Mouse (Mus musculus) heart, postnatal 4 days (tissue): ENCODE measurements around the gene Clic4. TPM values are rescaled to one million over a fixed set of nuclear protein-coding genes. Genes with fewer than 3 reads are reported as not detected.
"Not testable (repeated sequence)": the region's sequence is repeated elsewhere in the genome, so short reads cannot be mapped to it uniquely, and the experiment has no call there.

ENCODE experiments used
- DNase-seq: peaks from one replicate; pipeline ENCODE4 v3.0.0; 2021
- total RNA-seq, 2 experiments: library from RNA; stranded (reverse); gene quantifications; 2 replicates each; pipeline ENCODE4 v1.2.3; 2021

Gene Clic4
- total RNA-seq, 2 experiments from 2014 or later = 313 to 318 TPM

DNA sequence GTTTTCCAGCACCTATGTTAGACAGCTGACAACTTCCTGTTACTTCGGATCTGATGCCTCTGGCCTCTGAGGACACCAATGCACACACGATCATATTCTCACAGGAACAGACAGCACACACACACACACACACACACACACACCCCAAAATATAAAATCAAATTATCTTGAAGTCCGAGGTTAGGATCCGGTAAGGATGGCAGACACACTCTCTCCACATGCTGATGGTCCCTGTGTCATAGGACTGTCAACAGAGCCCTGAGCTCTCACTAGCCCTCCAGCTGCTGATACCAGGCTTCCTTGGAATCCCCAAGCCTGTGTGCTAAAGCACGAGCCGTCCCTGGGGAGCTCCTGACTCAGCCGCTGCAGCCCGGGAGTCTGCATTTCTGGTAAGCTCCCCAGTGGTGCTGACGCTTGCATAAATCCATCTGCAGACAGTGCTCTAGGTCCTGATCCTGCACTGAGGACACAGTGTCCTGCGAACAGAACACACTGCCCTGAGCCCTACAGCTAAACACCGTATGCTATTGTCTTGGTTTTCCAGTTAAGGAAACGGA, 83.1 kb downstream of the Clic4 start:
- peak; percentile 38 for DNase-seq

DNA sequence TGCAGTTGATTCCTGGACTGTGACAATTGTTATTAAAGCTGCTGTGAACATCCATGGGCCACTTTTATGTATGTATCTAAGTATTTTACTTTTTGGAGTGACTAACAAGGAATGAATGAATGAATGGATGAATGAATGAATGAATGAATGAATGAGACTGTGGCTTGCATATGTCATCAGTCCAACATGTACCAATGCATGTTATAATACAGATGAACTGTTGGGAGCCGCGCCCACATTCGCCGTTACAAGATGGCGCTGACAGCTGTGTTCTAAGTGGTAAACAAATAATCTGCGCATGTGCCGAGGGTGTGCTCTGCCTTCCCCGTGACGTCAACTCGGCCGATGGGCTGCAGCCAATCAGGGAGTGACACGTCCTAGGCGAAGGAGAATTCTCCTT, 88.3 kb downstream of the Clic4 start:
- DNase-seq = not testable (repeated sequence)

DNA sequence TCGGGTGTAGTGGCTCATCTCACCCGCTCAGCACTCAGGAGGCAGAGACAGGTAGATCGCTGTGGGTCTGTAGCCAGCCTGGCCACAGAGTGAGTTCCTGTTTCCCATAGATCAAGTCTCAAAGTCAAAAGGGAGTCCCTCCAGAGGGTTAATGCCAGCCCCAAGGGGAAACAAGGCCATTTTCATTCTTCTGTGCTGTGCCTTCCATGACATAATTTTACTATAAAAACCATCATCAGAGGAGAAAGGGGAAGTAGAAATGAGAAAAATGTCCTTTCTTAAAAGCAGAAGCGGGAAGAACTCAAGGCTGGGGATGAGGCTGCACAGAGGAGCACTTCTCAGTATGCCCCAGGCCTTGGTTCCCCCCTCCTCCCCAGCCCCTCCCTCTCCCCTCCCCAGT, 90.8 kb downstream of the Clic4 start:
- DNase-seq = no peak

DNA sequence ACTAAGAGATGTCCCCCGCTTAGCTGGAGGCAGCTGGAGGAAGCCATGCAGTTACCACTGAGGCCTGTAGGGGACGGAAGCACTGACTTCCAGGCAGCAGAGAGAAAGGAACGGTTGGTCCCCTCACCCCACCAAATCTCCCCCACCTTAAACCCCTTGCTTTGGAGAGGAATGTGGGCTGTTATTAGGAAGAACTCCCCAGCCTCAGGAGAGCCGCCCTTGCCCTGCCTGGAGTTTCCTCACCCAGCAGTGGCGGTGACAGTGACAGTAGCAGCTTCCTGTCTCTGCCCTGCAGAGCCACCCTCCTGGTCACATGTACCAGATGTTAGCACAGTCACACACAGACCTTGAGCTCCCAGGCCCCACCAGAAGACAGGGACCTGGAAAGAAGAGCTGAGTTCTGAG, 93.5 kb downstream of the Clic4 start:
- DNase-seq = peak; percentile 69

DNA sequence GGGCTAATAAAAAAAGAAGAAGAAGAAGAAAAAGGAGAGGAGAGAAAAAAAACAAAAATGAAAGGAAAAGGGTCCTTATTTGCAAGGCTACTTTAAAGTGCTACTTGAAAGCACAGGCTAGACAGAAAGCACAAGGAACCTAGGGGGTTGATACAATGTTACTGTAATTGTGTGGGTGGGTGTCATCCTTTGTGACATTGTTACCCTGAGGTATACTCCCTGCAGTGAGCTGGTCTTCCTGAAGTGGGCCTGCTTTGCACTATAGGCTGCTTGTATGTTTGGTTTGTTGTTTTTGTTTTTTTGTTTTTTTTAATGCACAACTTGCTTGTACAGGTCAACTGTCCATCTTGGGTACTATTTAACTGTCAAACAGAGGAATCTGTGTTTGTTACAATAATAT, 95.0 kb downstream of the Clic4 start:
- DNase-seq = no peak

DNA sequence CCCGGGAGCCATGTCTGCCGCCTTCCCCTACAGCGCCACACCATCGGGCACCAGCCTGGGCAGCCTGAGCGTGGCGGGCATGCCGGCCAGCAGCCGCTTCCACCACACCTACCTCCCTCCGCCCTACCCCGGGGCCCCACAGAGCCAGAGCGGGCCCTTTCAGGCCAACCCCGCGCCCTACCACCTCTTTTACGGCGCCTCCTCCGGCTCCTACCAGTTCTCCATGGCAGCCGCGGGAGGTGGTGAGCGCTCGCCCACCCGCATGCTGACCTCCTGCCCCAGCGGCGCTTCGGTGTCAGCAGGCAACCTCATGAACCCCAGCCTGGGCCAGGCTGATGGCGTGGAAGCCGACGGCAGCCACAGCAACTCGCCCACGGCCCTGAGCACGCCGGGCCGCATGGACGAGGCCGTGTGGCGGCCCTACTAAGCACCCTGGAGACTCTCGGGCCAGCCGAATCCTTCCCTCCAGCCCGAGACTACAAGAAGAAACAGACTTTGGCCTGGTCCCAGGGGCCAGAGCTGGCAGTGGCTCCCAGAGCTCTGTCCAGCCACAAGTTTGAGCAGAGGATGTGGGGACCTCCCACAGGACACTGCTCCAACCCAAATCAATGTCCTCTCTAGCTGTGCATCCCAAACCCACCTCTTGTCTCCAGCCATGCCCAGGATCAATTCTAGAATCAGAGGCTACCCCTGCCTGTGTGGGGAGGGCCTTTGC, 97.1 kb downstream of the Clic4 start:
- peak; percentile 37 for DNase-seq

DNA sequence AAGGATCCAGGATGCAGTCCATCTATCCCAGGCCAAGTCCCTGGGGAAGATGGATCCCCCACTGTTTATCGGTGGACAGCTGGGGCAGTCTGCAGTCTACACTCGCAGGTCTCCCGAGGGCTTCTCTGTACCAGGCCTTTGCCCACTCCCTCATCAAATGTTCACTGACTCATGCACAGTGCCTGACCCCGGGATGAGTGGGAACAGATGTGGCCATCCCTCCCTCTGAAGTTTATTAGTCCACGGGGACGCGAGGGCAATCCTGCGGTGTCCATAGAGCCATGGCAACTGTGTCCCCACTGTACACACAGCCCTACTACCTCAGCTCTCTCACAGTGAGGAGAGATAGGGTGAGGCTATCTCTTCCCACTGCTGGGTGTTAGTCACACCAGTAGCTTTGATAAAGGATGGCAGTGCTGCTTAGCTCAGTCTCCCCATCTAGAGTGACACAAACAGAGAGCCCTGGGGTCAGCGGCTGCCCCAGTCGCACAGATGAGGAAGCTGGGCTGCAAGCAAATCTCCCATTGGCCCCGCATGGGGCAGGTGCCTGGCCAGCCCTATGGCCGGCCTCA, 101.2 kb downstream of the Clic4 start:
- no peak for DNase-seq

DNA sequence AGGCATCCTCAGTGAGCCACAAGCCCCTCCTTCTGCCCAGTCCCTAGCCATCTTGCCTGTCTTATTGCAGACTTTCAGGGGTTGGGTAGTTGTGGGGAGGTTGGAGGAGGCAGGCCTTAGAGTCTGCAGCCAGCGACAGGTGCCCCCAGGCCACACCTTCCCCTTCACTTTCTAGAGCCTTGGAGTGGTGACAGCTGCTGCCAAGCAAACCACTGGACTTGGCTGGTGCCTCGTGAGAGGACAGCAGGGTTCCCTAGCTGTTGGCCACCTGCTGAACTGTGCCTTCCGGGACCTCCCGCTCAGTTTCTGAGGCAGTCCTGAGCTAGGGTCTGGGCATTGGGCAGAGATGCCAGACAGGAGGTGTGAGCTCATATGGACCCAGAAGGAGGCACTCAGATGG, 103.1 kb downstream of the Clic4 start:
- no peak for DNase-seq

DNA sequence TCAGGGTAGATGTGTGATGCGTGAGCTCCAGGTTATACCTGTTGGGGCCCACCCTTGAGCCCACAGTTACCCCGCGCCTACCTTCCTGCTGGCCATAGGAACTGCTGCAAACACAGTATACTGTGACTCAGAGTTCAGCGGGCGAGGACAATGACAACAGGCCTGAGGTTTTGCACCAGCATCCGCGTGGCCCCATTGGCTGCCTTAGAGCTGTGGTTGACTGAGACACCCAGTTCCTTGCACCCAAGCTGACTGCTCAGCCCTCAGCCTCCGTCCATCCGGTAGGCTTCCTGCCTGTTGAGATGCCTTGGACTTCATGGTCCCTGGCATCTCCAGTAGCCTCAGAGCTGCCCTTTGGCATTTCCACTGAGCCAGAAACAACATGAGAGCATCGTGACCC, 103.5 kb downstream of the Clic4 start:
- DNase-seq = no peak

DNA sequence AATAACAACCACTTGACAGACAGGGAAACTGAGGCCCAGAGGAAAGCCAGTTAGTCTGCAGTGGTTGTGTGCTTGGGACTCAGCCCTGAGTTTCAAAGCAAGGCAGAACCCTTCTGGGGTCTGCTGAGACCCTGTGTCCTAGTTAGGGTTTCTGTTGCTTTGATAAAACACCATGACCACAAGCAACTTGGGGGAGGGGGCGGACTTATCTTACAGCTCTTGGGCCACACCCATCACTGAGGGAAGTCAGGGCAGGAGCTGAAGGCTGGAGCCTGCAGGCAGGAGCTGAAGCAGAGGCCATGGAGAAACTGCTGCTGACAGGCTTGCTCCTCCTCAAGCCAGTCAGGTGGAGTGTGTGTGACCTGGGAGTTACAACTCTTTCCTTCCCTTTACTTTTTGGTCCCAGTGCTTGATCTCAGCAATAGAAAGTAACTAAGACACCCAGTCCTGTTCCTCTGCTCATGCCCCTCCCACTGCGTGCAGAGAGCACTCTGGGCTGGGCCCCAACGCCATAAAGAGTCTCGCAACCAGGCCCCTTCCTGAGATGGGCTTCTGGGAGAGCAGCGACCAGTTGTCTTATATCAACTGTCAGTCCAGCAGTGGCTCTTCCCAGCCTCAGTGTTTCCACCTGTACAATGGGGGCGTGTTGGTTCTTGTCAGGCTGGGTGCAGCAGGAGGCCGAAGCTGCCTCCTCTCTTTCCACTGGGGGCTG, 104.6 kb downstream of the Clic4 start:
- no peak for DNase-seq

DNA sequence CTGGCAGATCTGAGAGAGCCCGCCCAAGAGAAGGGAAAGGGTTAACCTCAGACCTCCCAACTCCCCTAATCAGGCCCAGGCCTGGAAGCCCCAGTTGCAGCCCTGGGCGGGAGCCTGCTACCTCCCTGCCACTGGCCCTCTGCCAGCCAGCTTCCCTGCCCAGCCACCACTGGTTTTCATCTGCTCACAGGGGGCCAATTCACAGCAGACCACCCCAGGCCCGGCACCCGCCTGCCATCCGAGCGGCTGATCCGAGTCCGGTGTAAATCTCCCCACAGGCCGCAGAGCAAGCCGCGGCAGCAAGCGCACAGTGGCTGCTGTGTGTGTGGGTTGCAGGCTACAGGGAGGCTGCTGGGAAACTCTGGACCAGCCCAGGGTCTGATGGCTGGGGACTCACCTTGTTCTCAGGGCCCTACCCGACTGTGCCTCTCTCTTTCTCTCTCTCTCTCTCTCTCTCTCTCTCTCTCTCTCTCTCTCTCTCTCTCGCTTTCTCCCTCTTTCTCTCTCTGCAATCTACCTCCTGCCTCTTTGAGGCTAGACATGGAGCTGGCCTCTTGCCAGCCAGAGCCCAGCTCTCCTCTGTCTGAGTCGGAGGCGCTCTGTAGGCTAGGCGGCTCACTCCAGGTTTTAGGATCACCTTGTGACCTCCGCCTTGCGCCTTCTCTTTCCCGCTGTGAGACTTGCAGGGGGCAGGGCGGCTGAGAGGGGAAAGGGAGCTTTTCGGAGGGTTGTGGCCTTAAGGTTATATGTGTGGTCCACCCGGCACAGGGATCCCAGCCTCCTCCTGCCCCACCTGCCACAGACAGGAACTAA, 106.0 kb downstream of the Clic4 start:
- peak; percentile 35 for DNase-seq

DNA sequence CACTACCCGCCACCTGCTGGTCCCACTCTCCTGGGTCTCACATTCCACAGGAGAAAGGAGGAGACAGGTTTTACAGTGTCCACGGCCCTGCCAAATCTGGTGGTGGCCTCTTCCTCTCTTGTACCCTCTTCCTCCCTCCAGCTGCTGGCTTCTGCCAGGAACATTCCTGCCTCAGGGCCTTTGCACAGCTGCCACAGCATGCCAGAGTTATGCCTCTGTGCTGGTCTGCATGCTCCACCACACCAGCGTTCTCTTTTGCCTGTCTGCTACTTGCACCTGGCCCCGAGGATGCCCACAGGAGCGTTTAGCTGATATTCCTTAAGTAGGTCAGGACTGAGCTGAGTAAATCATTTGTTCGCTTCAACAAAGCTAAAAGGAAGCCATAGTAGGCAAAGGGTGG, 106.9 kb downstream of the Clic4 start:
- DNase-seq = no peak

Other genes with a start within 250 kb of the Clic4 start
- gene Runx3, start 152.2 kb downstream of the Clic4 start, total RNA-seq = under 1 TPM; 0.25 to 0.45 TPM
- gene Srrm1, start 80.5 kb upstream of the Clic4 start, total RNA-seq = 100 to 1,000 TPM; 132 to 135 TPM
- under 1 TPM; 0.62 to 0.77 TPM for gene Ncmap, start 125.4 kb upstream of the Clic4 start, total RNA-seq
- gene Rcan3, start 161.0 kb upstream of the Clic4 start, total RNA-seq = 10 to 100 TPM; 18.6 to 19.6 TPM
- gene Stpg1, start 222.0 kb upstream of the Clic4 start, total RNA-seq = not detected
- gene Nipal3, start 222.2 kb upstream of the Clic4 start, total RNA-seq = 10 to 100 TPM; 19.3 to 19.6 TPM